Mouse (Mus musculus) forebrain, embryonic 16.5 days (tissue): ENCODE data around the gene Ints4. TPM values are rescaled to one million over a fixed set of nuclear protein-coding genes. Genes with fewer than 3 reads are reported as not detected.
"Not testable (repeated sequence)": the region's sequence is repeated elsewhere in the genome, so short reads cannot be mapped to it uniquely, and the experiment has no call there.

Experiments
- ATAC-seq: fragments of 200-750 bp; cut with Nextera tagmentation; 2 replicates; pipeline ENCODE4 v1.8.0; 2017; ENCODE audit warnings: mild to moderate bottlenecking, moderate library complexity
- H3K27ac ChIP-seq: fragments of 300-500 bp; sonication (generic); 2 replicates; pipeline ENCODE4 v1.5.1; 2014; ENCODE audit warnings: low read length, control low read depth
- H3K27me3 ChIP-seq: fragments of 300-500 bp; sonication (generic); replicated peaks from 2 replicates; pipeline ENCODE4 v1.6.1; 2014; ENCODE audit warnings: low read length; ENCODE audit not compliant: control insufficient read depth, insufficient read depth
- H3K36me3 ChIP-seq: fragments of 300-500 bp; sonication (generic); 2 replicates; pipeline ENCODE4 v1.6.1; 2014; ENCODE audit not compliant: control insufficient read depth, insufficient read depth
- H3K4me1 ChIP-seq: fragments of 300-500 bp; sonication (generic); replicated peaks from 2 replicates; pipeline ENCODE4 v1.6.1; 2014; ENCODE audit warnings: low read length; ENCODE audit not compliant: control insufficient read depth, insufficient read depth
- H3K4me2 ChIP-seq: fragments of 300-500 bp; sonication (generic); 2 replicates; pipeline ENCODE4 v1.6.1; 2014; ENCODE audit warnings: mild to moderate bottlenecking, low read length, control low read depth
- H3K4me3 ChIP-seq: fragments of 300-500 bp; sonication (generic); replicated peaks from 2 replicates; pipeline ENCODE4 v1.5.1; 2014; ENCODE audit warnings: mild to moderate bottlenecking, low read length, control low read depth
- H3K9ac ChIP-seq: fragments of 300-500 bp; sonication (generic); replicated peaks from 2 replicates; pipeline ENCODE4 v1.6.1; 2014; ENCODE audit warnings: low read depth, low read length, control low read depth
- H3K9me3 ChIP-seq: fragments of 300-500 bp; sonication (generic); 2 replicates; pipeline ENCODE4 v1.6.1; 2016; ENCODE audit warnings: low read length; ENCODE audit not compliant: control insufficient read depth
- WGBS: fragments of 180-500 bp; shearing (Covaris S2); extraction: QIAGEN DNeasy Blood & Tissue Kit; methylation state at CpG from one replicate; pipeline ENCODE4 v1.1.7; 2014; 5-methylcytosine and 5-hydroxymethylcytosine counted together
- polyA plus RNA-seq: library from polyadenylated mRNA; unstranded; fragments of >200 nt; fragmentation: Nextera tagmentation; extraction: Ambion mirVana; gene quantifications from 2 replicates; pipeline ENCODE4 v1.2.1, GENCODE M21; 2015

The Ints4 gene
- polyA plus RNA-seq: 47.6 and 55.5 TPM in 2 replicates

DNA sequence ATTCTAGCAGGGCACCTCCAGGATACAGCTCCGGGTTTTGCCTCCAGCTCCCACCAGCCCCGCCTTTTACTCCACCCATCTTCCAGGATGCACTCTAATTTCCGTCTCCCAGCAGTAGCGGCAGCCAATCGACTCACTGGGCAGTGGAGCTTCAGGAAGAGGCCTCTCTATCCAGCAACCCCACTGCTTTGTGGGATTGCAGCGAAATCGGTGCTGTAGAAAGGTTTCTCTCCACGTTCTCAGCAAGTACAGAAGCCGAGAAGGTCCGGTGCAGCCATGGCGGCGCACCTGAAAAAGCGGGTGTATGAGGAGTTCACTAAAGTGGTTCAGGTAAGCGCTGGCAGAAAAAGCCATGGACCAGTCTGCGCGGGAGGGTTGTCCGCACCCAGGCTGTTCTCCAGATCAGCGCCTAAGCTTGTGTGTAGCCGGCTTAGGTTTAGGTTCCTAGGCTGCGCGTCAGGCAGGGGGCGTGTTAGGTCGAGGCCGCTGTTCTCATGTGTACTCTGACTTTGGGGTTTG is at the start of gene Ints4:
Gene Ints4, plus strand, starts transcription at position 136 of the 519 bp plus-strand sequence.
- H3K36me3 ChIP-seq: peaks cover 6% of the 10 kb centered on the region
- peak within 1 kb of the TSS; percentile 94 for H3K4me3 ChIP-seq
- peak within 1 kb of the TSS; percentile 86 for H3K27ac ChIP-seq
- peaks cover 18% of the 10 kb centered on the region for H3K4me1 ChIP-seq
- WGBS: under 1% methylated on average over 24 of the region's 24 CpGs
- no peaks in the 10 kb centered on the region for H3K9me3 ChIP-seq
- peak; percentile 100 for ATAC-seq
- peak within 1 kb of the TSS; percentile 92 for H3K4me2 ChIP-seq
- no peaks in the 10 kb centered on the region for H3K27me3 ChIP-seq
- peak within 1 kb of the TSS; percentile 71 for H3K9ac ChIP-seq

DNA sequence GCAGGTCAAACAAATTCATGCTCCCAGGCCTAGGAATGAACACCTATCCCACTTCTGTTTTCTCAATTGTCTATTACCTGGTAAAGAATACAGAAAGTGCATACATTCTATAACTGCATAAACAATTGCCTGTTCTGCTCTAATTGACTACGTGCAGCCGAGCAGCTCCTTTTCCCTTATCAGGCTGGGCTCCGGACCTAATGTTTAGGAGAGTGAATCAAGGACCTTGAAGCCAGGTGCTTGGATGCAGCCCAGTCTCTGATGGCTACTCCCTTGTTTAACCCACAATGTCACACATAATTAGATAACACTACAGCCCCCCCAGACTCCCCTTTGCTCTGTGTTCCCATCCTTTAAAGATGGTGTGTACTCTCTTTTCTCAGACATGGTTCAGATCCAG is 47.2 kb upstream of the Ints4 start:
- not testable (repeated sequence) for H3K9ac ChIP-seq, H3K9me3 ChIP-seq, H3K4me2 ChIP-seq, H3K27ac ChIP-seq, ATAC-seq, H3K4me3 ChIP-seq, H3K36me3 ChIP-seq, H3K27me3 ChIP-seq
- 53% methylated on average over 3 of the region's 3 CpGs for WGBS
- H3K4me1 ChIP-seq: peaks cover 11% of the 10 kb centered on the region

DNA sequence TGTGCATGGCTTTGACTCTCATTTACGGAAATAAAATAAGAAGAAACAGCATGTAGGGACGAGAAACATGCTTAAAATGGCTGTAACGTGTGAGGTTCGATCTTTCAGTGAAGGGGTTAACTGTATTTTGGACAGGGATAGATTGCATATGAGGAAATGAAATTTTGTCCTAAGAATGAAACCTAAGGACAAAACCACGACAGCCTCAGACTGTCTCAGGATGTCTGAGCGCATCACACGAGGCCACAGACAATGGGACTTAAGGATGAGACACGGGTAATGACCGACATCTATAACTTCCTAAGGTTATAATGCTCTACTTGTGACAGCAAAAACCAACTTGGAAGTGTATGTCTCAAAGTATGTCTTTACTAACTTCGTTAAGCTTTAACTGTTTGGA is 46.2 kb upstream of the Ints4 start:
- Histone ChIP-seq H3K4me1 (peaks cover 9% of the 10 kb centered on the region), H3K9ac (no peak overlapping the region), H3K36me3 (no peaks in the 10 kb centered on the region), H3K9me3 (no peaks in the 10 kb centered on the region), H3K27me3 (no peaks in the 10 kb centered on the region), H3K4me2 (no peak overlapping the region), H3K4me3 (no peak overlapping the region), H3K27ac (no peak overlapping the region)
- WGBS: 81% methylated on average over 10 of the region's 10 CpGs
- ATAC-seq: no peak

DNA sequence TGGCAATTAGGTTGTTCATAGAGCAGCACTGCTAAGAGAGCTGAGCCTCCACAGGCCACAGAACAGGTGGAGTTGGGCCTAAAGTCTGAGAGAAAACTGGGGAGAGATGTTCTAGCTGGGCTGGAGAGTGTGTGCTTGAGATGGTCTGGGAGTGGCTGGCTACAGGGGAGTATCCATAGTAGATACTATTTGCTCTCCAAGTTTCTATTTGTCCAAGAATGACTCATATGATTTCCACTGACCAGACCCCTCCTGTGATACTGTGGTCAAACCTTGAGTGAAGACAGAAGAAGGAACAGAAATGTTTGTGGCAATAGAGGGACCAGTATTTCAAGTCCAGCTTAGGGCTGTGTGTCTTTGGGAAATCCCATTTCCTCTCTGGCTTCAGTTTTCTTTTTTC is 41.8 kb upstream of the Ints4 start:
- no peak for ATAC-seq
- no peak overlapping the region for H3K9ac ChIP-seq
- no peak overlapping the region for H3K4me2 ChIP-seq
- H3K4me3 ChIP-seq: no peak overlapping the region
- no peaks in the 10 kb centered on the region for H3K4me1 ChIP-seq
- H3K36me3 ChIP-seq: no peaks in the 10 kb centered on the region
- no peaks in the 10 kb centered on the region for H3K27me3 ChIP-seq
- H3K9me3 ChIP-seq: 0 out of 2 replicates have a peak, but pooled peaks cover 4% of the 10 kb centered on the region
- no peak overlapping the region for H3K27ac ChIP-seq

DNA sequence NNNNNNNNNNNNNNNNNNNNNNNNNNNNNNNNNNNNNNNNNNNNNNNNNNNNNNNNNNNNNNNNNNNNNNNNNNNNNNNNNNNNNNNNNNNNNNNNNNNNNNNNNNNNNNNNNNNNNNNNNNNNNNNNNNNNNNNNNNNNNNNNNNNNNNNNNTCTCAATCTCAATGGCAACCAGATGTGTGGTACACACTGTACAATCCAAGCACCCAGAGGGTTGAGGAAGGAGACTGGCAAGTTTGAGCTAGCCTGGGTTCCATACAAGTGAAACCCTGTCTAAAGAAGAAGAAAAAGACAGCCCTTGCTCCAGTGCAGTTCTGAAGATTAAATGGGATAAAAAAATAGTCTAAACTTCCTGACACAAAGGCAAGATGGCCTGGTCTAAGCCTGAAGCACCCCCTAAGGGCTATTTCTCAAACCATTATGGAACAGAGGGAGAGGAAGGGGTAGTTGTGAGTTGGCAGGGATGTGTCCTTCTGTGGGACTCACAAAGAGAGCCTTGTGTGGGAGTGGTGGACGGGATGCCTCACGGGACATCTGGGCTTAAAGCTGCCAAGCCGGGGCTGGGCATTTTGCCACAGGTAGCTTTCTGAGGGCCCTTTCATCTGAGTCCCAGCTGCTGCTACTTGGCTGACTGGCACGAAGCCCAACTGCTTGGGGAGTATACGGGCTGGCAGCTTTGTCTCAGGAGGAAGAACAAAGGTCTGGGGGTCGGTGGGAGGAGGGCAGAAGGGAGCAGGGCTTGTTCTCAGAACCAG is 34.4 kb upstream of the Ints4 start:
- peak overlapping the region; percentile 45; the same call in 1 of the 2 replicates for H3K9ac ChIP-seq
- ATAC-seq: peak; percentile 96

DNA sequence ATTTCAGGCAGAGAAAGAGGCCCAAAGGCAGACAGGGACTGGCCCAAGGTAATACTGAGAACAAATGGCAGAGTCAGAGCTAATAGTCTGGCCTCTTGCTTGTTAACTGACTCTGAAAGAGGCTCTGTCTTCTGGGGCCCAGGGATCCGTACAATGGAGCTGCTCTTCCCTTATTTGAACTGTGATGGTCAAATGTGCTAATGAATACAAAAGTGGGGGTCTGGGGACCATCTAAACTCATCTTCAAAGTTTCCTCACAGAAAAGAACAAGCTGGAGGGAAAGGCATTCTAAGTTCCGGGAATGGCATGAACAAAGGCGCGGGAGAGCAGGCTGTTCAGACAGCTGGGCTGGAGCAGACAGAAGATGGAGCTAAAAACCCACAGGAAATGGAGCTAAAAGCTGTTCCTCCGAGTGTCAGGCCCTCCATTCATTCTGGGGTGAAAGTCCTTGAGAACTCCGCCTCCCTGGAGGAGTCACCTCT is 33.7 kb upstream of the Ints4 start:
- ATAC-seq: peak; percentile 54
- no peak overlapping the region for H3K4me2 ChIP-seq
- WGBS: 13% methylated on average over 6 of the region's 6 CpGs
- no peak overlapping the region for H3K4me3 ChIP-seq
- peaks cover 16% of the 10 kb centered on the region for H3K4me1 ChIP-seq
- peak overlapping the region; percentile 45; the same call in 1 of the 2 replicates for H3K9ac ChIP-seq
- no peaks in the 10 kb centered on the region for H3K27me3 ChIP-seq
- no peaks in the 10 kb centered on the region for H3K9me3 ChIP-seq
- no peaks in the 10 kb centered on the region for H3K36me3 ChIP-seq
- peak overlapping the region; percentile 97 for H3K27ac ChIP-seq

More for the DNA sequence above, 34.4 kb upstream of the Ints4 start:
- H3K4me2 ChIP-seq: no peak overlapping the region
- no peaks in the 10 kb centered on the region for H3K27me3 ChIP-seq
- peaks cover 16% of the 10 kb centered on the region for H3K4me1 ChIP-seq
- H3K9me3 ChIP-seq: no peaks in the 10 kb centered on the region
- WGBS: 7% methylated on average over 6 of the region's 6 CpGs
- no peak overlapping the region for H3K4me3 ChIP-seq
- peak overlapping the region; percentile 97 for H3K27ac ChIP-seq
- no peaks in the 10 kb centered on the region for H3K36me3 ChIP-seq

DNA sequence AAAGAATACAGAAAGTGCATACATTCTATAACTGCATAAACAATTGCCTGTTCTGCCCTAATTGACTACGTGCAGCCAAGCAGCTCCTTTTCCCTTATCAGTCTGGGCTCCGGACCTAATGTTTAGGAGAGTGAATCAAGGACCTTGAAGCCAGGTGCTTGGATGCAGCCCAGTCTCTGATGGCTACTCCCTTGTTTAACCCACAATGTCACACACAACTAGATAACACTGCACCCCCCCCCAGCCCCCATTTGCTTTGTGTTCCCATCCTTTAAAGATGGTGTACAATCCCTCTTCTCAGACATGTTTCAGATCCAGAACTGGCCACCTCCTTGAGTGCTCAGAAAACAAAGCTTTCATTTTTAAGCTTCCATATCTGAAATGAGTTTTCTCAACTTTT is 29.7 kb upstream of the Ints4 start, which contains the start of gene Kctd14:
Gene Kctd14, plus strand, starts transcription at position 301 of the 400 bp plus-strand sequence.
- H3K4me3 ChIP-seq, H3K27me3 ChIP-seq, H3K36me3 ChIP-seq, H3K4me2 ChIP-seq, H3K9ac ChIP-seq, H3K9me3 ChIP-seq, H3K27ac ChIP-seq, ATAC-seq: not testable (repeated sequence)
- H3K4me1 ChIP-seq: peaks cover 16% of the 10 kb centered on the region
- WGBS: 76% methylated on average over 2 of the region's 2 CpGs

DNA sequence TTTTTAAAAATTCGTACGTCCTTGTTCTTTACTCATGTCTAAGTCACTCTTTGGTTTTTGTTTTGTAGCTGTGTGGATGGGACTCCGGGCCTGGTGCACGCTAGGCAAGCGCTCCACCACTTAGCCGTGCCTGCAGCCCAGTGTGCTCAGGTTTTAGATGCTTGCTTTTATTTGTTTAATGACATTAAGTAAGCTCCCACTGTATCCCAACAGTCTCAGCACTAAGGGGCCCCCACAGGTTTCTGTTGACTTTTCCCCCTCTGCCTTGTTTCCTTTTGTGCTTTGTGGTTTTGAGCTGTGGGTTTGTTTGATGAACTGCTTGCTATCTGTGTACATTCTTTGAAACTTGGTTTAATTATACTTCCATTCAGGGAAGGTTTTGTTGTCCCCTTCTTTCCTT is 28.6 kb upstream of the Ints4 start:
- no peaks in the 10 kb centered on the region for H3K9me3 ChIP-seq
- no peak overlapping the region for H3K4me2 ChIP-seq
- no peak overlapping the region for H3K9ac ChIP-seq
- H3K4me1 ChIP-seq: peaks cover 4% of the 10 kb centered on the region
- no peak overlapping the region for H3K4me3 ChIP-seq
- no peaks in the 10 kb centered on the region for H3K36me3 ChIP-seq
- no peaks in the 10 kb centered on the region for H3K27me3 ChIP-seq
- ATAC-seq: no peak
- H3K27ac ChIP-seq: no peak overlapping the region
- WGBS: 75% methylated on average over 6 of the region's 6 CpGs

DNA sequence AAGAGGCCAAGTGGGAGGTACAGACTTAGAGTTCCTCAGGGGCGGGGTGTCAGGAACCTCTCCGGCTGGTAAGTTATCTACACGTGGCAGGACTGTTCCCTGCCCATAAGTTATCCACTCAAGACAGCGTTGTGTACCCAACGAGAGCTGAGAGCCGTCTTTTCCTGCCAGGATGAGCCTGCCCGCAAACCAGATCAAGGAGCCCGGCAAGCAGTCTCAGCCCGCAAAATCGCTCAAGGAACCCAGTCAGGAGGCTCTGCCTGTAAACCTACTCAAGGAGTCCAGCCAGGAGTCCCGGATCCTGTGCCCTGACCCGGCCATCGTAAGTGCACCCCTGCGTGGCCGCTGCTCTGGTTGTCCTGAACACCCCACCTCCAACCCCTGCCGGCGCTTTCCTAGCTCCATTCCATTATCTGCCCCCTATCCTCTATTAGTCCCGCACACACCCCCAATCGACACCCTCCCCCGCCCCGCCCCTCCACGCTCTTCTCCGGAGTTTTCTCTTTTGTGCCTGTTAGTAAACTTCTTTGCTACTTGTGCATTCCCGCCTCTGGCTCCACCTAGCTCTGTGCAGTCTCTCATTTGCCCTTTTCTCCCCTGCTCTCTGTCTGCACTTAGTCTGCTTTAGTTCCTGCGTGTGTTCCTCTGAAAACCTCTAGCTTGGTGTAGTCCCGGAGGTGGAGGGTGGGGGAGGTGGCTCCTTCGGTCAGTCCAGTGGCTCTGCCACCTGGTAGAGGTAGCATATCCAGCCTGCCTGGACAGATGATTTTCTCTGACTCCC is 27.4 kb upstream of the Ints4 start:
- no peak for ATAC-seq
- WGBS: 8% methylated on average over 27 of the region's 27 CpGs

More for the DNA sequence above, 27.4 kb upstream of the Ints4 start:
- H3K4me1 ChIP-seq: no peaks in the 10 kb centered on the region
- H3K9me3 ChIP-seq: no peaks in the 10 kb centered on the region
- no peaks in the 10 kb centered on the region for H3K27me3 ChIP-seq
- peak overlapping the region; percentile 31 for H3K4me2 ChIP-seq
- H3K9ac ChIP-seq: peak overlapping the region; percentile 12
- H3K4me3 ChIP-seq: peak overlapping the region; percentile 17
- no peak overlapping the region for H3K27ac ChIP-seq
- no peaks in the 10 kb centered on the region for H3K36me3 ChIP-seq
